ENCODE assay signal across 22 mouse cellular contexts in the genomic region with DNA sequence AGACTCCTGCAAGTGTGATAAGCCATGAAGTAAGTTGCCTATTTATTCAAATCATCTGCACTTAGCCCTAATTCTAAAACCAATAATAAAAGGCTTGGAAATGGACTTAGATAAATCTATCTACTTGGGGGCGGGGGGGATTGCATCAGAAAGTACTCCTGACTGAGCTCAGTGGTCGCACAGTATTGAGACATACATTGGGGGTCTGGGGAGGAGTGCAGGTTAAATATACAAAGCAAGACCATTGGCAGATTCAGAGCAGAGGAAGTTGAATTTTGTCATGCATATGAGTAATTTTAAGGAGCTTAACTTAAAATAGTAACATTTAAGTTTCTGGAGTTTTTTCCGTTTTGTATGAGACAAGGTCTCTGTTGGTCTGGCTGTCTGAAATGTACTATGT.
"Had no signal": no experiment of that assay in that cellular context is flagged by ENCODE, and none has a peak within 500 bp of the region (broad histone marks: within the 10 kb centered on the region; RNA-seq: fewer than 3 reads in every experiment).

No protein-coding gene starts in this region.

- DNase-seq: gastrocnemius, postnatal 14 days; gastrocnemius, postnatal 36 days; heart, adult 18-20 months; heart, postnatal 10 days; heart, postnatal 4 days; kidney, adult 18-20 months; kidney, adult 8-10 months; kidney, postnatal 10 days; kidney, postnatal 25 days; kidney, postnatal 4 days; liver; liver, embryonic 13.5 days had no signal

- H3K4me3 ChIP-seq: heart, embryonic 10.5 days; heart, embryonic 12.5 days; hindbrain, embryonic 10.5 days; hindbrain, embryonic 12.5 days; intestine, embryonic 15.5 days; layer of hippocampus, adult 2 months; left cerebral cortex, adult 2 months; limb, embryonic 10.5 days; limb, embryonic 12.5 days; liver, embryonic 13.5 days had no signal

- H3K4me1 ChIP-seq: heart, embryonic 10.5 days; heart, embryonic 12.5 days; hindbrain, embryonic 10.5 days; hindbrain, embryonic 12.5 days; intestine, embryonic 15.5 days; limb, embryonic 10.5 days; limb, embryonic 12.5 days; liver, embryonic 13.5 days had no signal

- H3K27ac ChIP-seq: heart, embryonic 10.5 days; hindbrain, embryonic 10.5 days; hindbrain, embryonic 12.5 days; hindbrain, embryonic 14.5 days; intestine, embryonic 15.5 days; layer of hippocampus, adult 2 months; left cerebral cortex, adult 2 months; limb, embryonic 10.5 days; limb, embryonic 12.5 days; liver, embryonic 13.5 days had no signal
